Mouse (Mus musculus): ENCODE measurements around the gene A930033H14Rik.

The A930033H14Rik gene

GRCm38 (mm10) chr10:69193721-69194120 lies 19.2 kb downstream of the A930033H14Rik start:
- DNase-seq (ENCODE audit: low spot score) = no peak

GRCm38 (mm10) chr10:69192266-69192665 lies 20.6 kb downstream of the A930033H14Rik start:
- no peak for DNase-seq (ENCODE audit: low spot score)

- DNase-seq (ENCODE audit: low spot score) = no peak
Observed at GRCm38 (mm10) chr10:69190434-69191160, 22.3 kb downstream of the A930033H14Rik start.

GRCm38 (mm10) chr10:69187773-69188443 lies 25.0 kb downstream of the A930033H14Rik start:
- no peak for DNase-seq (ENCODE audit: low spot score)

GRCm38 (mm10) chr10:69185894-69186893 lies 26.7 kb downstream of the A930033H14Rik start:
- peak; percentile 75 for DNase-seq (ENCODE audit: low spot score)

- DNase-seq (ENCODE audit: low spot score) = no peak
Observed at GRCm38 (mm10) chr10:69185431-69185830, 27.5 kb downstream of the A930033H14Rik start.

- no peak for DNase-seq (ENCODE audit: low spot score)
Observed at GRCm38 (mm10) chr10:69184903-69185302, 28.0 kb downstream of the A930033H14Rik start.

GRCm38 (mm10) chr10:69180997-69181396 lies 31.9 kb downstream of the A930033H14Rik start:
- DNase-seq (ENCODE audit: low spot score) = no peak

- DNase-seq (ENCODE audit: low spot score) = no peak
Observed at GRCm38 (mm10) chr10:69179341-69179740, 33.6 kb downstream of the A930033H14Rik start.

GRCm38 (mm10) chr10:69176116-69176515 lies 36.8 kb downstream of the A930033H14Rik start:
- DNase-seq (ENCODE audit: low spot score) = no peak

GRCm38 (mm10) chr10:69172412-69172811 lies 40.5 kb downstream of the A930033H14Rik start:
- DNase-seq (ENCODE audit: low spot score) = no peak

- no peak for DNase-seq (ENCODE audit: low spot score)
Observed at GRCm38 (mm10) chr10:69166514-69166913, 46.4 kb downstream of the A930033H14Rik start.

- DNase-seq (ENCODE audit: low spot score) = no peak
Observed at GRCm38 (mm10) chr10:69165847-69166246, 47.1 kb downstream of the A930033H14Rik start.

GRCm38 (mm10) chr10:69165125-69165524 lies 47.8 kb downstream of the A930033H14Rik start:
- peak; percentile 40 for DNase-seq (ENCODE audit: low spot score)

- no peak for DNase-seq (ENCODE audit: low spot score)
Observed at GRCm38 (mm10) chr10:69163216-69163615, 49.7 kb downstream of the A930033H14Rik start.

GRCm38 (mm10) chr10:69162577-69162976 lies 50.3 kb downstream of the A930033H14Rik start:
- DNase-seq (ENCODE audit: low spot score) = no peak

- no peak for DNase-seq (ENCODE audit: low spot score)
Observed at GRCm38 (mm10) chr10:69161503-69161902, 51.4 kb downstream of the A930033H14Rik start.

GRCm38 (mm10) chr10:69160877-69161276 lies 52.0 kb downstream of the A930033H14Rik start:
- no peak for DNase-seq (ENCODE audit: low spot score)

Data from lung, postnatal 25 days (tissue).